Mouse (Mus musculus) layer of hippocampus, postnatal 14 days (tissue): ENCODE measurements at regions not wholly inside any gene's neighbourhood (a gene's known extent, or its start where the extent isn't known, plus 50 kb on each side); places are given as distances from the start of the nearest gene placed in this dataset.

ENCODE experiments used
- DNase-seq, 2 experiments: peaks; one replicate each; pipeline ENCODE4 v3.0.0; 2021 to 2022; ENCODE audit warnings: low spot score in 2 of 2, mixed read lengths in 1 of 2

- no peak for DNase-seq
These were observed 102.4 kb downstream of the Tmem182 start for GRCm38 (mm10) chr1:40907813-40908212.

DNA sequence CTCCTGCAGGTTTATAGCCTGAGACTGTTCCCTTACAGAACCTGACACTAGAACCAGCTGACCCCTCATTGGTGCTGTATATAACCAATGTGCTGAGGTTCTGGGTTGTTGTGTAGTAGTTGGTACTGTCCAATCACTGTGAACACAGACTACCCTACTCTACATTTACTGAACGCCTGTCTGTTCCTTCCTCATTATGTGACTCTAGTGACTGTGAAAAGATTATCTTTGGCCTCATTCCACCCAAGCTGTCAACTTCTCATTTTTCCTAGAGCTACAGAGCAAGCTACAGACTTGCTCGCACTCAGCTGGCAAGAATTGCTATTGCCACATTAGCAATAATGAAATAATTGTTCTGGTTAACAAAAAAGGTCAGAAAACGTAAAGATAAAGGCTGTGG lies 108.2 kb downstream of the Tmem182 start:
- DNase-seq: peak; percentile 8 to 70

DNA sequence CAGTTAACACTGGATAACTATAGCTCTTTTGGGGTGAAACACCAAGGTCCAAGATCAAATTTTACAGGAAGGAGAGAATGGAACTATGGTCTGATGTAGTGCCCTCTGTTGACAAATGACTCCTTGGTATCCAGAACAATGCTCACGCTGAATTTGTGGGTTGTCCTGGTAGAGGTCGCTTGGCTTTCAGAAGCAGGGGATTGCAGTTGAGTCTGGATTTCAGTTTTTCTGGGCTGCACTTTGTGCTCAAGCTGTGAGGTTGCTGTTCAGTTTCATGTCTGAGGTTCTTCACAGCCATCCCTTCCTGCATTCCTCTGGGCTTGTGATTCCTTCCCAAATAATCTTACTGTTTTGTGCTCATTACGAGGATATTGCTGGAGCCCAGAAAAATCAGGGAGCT lies 118.9 kb downstream of the Tmem182 start:
- DNase-seq: no peak

GRCm38 (mm10) chr1:40924780-40925179 lies 119.4 kb downstream of the Tmem182 start:
- DNase-seq: peak in 1 of 2 experiments; percentile 10

DNA sequence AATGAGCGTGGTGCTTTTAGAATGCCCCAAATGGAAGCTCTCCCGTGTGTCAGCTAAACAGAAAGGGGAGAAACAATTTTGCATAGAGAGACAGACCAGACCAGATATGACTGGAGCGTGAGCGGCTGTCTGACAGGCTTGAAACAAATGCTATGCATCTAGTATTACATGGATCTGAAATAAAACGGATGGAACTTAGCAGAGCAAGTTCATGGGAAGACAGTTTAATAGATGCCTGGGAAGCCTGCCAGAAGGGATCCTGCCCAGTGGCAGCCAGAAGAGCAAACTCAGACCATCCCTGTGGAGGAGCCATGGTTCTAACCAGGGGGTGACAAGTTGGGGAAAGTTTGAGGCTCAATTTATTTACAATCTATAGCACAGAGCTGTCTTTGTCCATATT lies 126.0 kb downstream of the Tmem182 start:
- no peak for DNase-seq

- no peak for DNase-seq
These were observed 131.3 kb downstream of the Tmem182 start for GRCm38 (mm10) chr1:40936729-40937128.

GRCm38 (mm10) chr1:40942751-40943150 lies 137.3 kb downstream of the Tmem182 start:
- no peak for DNase-seq

DNA sequence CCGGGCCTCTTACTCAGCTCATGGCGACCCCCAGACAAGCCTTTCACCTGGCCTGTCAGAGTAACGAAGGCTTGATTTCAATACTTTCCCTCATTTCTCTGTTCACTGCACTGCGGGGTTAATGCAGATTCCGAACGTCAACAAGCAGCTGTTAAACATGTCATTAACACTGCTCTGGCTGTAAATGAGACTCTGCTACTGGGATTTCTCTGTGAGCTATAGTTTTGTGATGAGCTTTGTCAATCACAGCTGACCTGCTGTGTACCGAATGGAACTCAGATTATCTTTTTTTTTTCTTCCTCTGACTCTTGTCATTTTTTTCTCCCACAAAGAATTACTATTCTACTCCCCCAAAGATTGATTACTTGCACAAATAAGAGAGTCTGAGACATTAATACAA lies 137.8 kb downstream of the Tmem182 start:
- DNase-seq: no peak

DNA sequence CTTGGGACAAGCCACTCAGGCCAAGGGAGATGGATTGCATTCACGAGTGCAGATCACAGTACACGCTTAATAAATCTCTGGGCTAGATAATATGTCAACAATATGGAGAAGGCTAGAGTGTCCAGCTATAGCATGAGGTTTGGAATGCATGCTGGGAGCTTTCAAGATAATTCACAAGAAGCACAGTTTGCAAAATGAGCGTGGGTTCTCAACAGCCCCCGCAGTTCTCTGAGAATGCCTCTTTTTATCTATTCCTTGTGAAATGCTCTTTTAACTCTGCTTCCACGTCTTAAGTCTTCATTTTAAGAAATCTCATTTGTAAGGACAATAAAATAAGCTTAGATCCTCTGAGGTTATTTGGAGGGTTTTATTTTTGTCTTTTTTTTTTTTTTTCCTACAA lies 145.2 kb downstream of the Tmem182 start:
- DNase-seq: no peak

DNA sequence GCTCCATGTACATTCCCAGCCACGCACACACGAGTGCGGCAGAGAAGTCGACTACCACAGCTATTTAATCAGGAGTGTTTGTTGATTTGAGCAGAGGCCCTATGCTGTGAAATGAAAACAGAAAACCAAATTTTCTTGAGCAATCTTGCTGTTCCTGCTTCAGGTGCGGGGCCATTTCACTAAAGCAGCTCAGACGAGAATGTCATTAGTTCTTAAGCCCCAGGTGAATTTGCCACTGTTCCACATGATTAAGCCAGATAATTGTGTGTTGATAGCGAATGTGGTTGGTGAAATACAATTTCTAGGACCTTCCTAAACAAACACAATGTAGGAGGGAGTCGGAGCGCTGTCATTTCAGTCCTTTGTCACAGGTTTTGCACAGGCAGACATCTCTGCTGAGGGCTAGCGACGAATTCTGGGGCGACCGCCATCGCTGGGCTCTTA lies 149.3 kb downstream of the Tmem182 start:
- DNase-seq: no peak

GRCm38 (mm10) chr1:40967768-40968504 lies 162.5 kb downstream of the Tmem182 start:
- DNase-seq: peak in 1 of 2 experiments; percentile 14

- DNase-seq: no peak
These were observed 178.4 kb downstream of the Tmem182 start for GRCm38 (mm10) chr1:40983762-40984161.

- DNase-seq: no peak
These were observed 187.9 kb downstream of the Tmem182 start for GRCm38 (mm10) chr1:40993327-40993726.

DNA sequence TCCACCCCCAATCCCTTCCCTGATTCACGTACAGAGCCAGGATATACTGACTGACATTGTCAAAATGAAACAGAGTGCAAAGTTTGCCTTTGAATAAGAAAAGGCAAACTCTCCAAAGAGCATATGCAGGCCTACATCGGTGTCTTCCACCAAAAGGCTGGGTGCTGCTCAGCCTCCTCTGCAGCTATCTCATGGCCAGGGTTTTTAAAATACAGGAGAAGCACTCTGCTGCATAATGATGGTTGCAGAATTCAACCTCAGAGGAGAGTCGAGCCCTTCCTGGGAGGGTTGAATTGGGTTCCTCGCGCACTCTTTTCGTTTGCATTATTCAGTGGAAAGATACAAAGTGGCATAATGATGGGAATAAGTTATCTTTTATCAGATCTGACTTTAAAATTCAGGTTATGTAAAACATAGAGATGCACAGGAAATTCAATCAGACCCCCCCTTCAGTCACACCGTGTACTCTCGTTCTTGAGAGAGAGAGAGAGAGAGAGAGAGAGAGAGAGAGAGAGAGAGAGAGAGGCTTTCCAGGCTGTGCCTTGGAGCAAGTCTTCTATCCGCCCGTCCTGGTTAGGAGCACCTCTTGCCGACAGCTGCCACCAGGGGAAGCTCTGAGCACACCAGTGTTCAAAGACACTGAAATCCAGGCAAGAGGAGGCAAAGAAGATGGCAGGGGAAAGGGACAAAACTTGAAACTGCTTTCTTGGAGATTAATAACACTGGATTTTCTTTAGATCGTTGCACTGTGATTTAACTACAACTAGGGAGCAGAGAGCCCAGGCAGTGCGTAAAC lies 196.0 kb downstream of the Tmem182 start:
- peak; percentile 56 to 62 for DNase-seq

DNA sequence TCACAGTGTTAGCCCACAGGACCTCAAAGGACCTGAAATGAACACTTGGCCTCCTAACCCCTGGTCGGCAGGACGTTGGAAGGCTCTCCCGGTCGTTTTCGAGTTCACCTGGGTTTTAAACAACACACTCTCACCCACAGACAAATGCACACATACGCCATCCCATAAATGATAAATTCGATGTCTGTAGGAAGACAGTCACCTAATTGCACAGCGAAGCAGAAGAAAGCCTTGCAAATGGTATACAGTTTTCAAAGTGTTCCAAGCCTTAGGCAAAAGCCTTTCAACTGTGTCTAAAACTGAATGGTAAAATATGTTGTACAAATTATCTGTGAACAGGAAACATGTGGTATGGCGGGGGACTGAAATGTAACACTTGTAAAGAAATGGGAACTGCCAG lies 196.6 kb downstream of the Tmem182 start:
- DNase-seq: no peak

DNA sequence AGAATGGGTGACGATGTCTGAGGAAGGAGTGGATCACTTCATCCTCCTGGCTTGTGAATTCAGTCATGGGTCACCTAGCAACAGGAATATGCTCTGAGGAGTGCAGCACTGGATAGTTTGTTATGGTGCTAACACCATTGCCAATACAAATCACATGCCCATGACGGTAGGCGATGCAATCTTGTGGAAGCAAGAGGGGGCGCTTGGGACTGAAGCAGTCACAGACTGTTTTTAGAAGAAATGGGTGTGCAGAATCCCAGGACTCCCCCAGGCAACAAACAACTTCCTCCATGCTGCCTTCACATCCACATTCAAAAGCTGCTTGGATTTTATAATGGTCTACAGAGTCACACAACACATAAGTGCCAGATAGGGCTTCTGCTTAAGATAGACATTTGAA lies 221.5 kb downstream of the Tmem182 start:
- peak in 1 of 2 experiments; percentile 37 for DNase-seq

DNA sequence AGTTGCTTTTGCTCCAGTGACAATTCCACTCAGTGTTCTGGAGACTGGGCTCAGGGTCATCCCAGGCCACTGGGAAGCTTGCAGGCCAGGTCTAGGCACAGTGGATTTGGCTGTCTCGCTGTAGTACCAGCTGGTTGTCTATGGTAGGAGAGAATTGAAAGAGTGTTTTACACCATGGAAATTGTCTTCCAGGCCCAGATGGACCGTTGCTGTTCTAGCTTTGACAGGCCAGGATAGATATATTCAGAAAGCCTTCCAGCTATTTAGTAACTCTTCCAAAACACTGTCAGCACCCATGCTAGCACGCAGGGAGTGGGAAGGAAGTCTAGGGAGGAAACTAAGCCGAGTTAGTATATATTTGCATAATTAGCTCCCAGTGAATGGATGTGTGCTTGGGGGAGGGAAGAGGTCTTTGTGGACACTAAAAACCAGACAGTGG lies 222.2 kb downstream of the Tmem182 start:
- DNase-seq: peak; percentile 76 to 93

- no peak for DNase-seq
These were observed 222.6 kb downstream of the Tmem182 start for GRCm38 (mm10) chr1:41028021-41028420.

DNA sequence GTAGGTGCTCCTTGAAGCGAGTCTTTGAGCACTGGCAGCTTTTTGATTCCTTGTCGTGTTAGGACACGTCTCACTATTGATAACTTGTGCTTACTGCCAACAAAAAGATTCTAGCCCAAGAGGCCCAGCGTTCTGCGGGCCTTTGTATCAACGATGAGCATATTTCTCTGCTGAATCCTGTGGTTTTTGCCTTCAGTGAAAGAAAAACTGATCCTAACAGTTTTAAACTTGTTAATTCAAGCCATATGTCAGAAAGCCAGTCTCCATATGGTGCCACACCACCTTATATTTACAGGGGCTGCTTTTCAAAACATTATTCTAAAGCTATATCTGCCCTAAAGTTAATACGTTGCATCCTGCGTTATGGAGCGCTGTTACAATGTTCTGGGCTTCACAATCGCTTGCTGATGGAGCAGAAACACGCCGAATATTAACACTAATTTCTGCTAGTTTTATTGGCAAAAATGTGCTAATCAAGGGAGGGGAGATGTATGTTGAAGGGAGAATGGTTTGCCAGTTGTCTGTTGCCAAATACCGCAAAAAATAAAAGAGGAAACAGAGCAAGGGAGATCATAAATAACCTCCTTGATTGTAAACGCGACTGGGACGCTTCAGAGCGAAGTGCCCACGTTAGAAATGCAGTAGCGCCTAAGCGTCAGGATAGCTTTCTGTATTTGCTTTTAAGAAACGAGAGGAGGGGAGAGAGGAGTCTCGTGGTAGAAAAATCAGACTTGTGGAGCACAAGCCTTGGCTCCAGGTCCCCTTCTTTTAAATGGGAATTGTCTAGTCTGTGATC lies 229.9 kb downstream of the Tmem182 start:
- DNase-seq: no peak

GRCm38 (mm10) chr1:41036940-41037339 lies 231.5 kb downstream of the Tmem182 start:
- peak; percentile 37 to 49 for DNase-seq

GRCm38 (mm10) chr1:41054426-41054955 lies 249.1 kb downstream of the Tmem182 start:
- DNase-seq: no peak
